Mouse (Mus musculus) erythroid progenitor cell, adult 5-6 weeks (primary cell): ENCODE results near the gene Olfr320. TPM values are rescaled to one million over a fixed set of nuclear protein-coding genes. Genes with fewer than 3 reads are reported as not detected.

ENCODE experiments used
- total RNA-seq, 2 experiments: library from RNA; stranded (forward) in 1 of 2; stranded (reverse) in 1 of 2; fragments of 150-400 nt in 1 of 2; fragments of 186-747, 209-891 nt in 1 of 2; gene quantifications; 2 replicates each; pipeline versions ENCODE4 v1.2.3 to v1.2.4; 2015 to 2017; ENCODE audit warnings: low replicate concordance in 2 of 2

Olfr320 gene
- total RNA-seq, 2 experiments from 2014 or later: not detected

Other genes starting within 250 kb of the Olfr320 start
- not detected in 2 replicates for gene Gm12253, start 248.5 kb upstream of the Olfr320 start, total RNA-seq (2015; ENCODE audit: low replicate concordance)
- gene Gm12253, start 248.5 kb upstream of the Olfr320 start, total RNA-seq (2017; ENCODE audit: low replicate concordance): not detected in 2 replicates
- not detected in 2 replicates for gene Lypd9, start 228.2 kb upstream of the Olfr320 start, total RNA-seq (2015; ENCODE audit: low replicate concordance)
- not detected in 2 replicates for gene Lypd9, start 228.2 kb upstream of the Olfr320 start, total RNA-seq (2017; ENCODE audit: low replicate concordance)
- not detected in 2 replicates for gene Olfr30, start 218.8 kb upstream of the Olfr320 start, total RNA-seq (2015; ENCODE audit: low replicate concordance)
- gene Olfr30, start 218.8 kb upstream of the Olfr320 start, total RNA-seq (2017; ENCODE audit: low replicate concordance): not detected in 2 replicates
- not detected in 2 replicates for gene Olfr332, start 188.5 kb upstream of the Olfr320 start, total RNA-seq (2015; ENCODE audit: low replicate concordance)
- gene Olfr332, start 188.5 kb upstream of the Olfr320 start, total RNA-seq (2017; ENCODE audit: low replicate concordance): not detected in 2 replicates
- not detected in 2 replicates for gene Olfr331, start 178.5 kb upstream of the Olfr320 start, total RNA-seq (2015; ENCODE audit: low replicate concordance)
- gene Olfr331, start 178.5 kb upstream of the Olfr320 start, total RNA-seq (2017; ENCODE audit: low replicate concordance): not detected in 2 replicates
- not detected in 2 replicates for gene Olfr330, start 146.3 kb upstream of the Olfr320 start, total RNA-seq (2015; ENCODE audit: low replicate concordance)
- gene Olfr330, start 146.3 kb upstream of the Olfr320 start, total RNA-seq (2017; ENCODE audit: low replicate concordance): not detected in 2 replicates
- gene Olfr329-ps, start 134.7 kb upstream of the Olfr320 start, total RNA-seq (2015; ENCODE audit: low replicate concordance): not detected in 2 replicates
- not detected in 2 replicates for gene Olfr329-ps, start 134.7 kb upstream of the Olfr320 start, total RNA-seq (2017; ENCODE audit: low replicate concordance)
- gene Olfr328, start 125.5 kb upstream of the Olfr320 start, total RNA-seq (2015; ENCODE audit: low replicate concordance): not detected in 2 replicates
- gene Olfr328, start 125.5 kb upstream of the Olfr320 start, total RNA-seq (2017; ENCODE audit: low replicate concordance): not detected in 2 replicates
- gene Olfr224, start 110.5 kb upstream of the Olfr320 start, total RNA-seq (2015; ENCODE audit: low replicate concordance): not detected in 2 replicates
- not detected in 2 replicates for gene Olfr224, start 110.5 kb upstream of the Olfr320 start, total RNA-seq (2017; ENCODE audit: low replicate concordance)
- not detected in 2 replicates for gene Olfr325, start 103.4 kb upstream of the Olfr320 start, total RNA-seq (2015; ENCODE audit: low replicate concordance)
- gene Olfr325, start 103.4 kb upstream of the Olfr320 start, total RNA-seq (2017; ENCODE audit: low replicate concordance): not detected in 2 replicates
- not detected in 2 replicates for gene Olfr324, start 86.0 kb upstream of the Olfr320 start, total RNA-seq (2015; ENCODE audit: low replicate concordance)
- gene Olfr324, start 86.0 kb upstream of the Olfr320 start, total RNA-seq (2017; ENCODE audit: low replicate concordance): not detected in 2 replicates
- not detected in 2 replicates for gene 2210407C18Rik, start 65.0 kb upstream of the Olfr320 start, total RNA-seq (2015; ENCODE audit: low replicate concordance)
- gene 2210407C18Rik, start 65.0 kb upstream of the Olfr320 start, total RNA-seq (2017; ENCODE audit: low replicate concordance): not detected in 2 replicates
- not detected in 2 replicates for gene Olfr323, start 50.6 kb upstream of the Olfr320 start, total RNA-seq (2015; ENCODE audit: low replicate concordance)
- not detected in 2 replicates for gene Olfr323, start 50.6 kb upstream of the Olfr320 start, total RNA-seq (2017; ENCODE audit: low replicate concordance)
- 56.9 and 65.4 TPM in 2 replicates for gene Trim58, start 40.6 kb upstream of the Olfr320 start, total RNA-seq (2015; ENCODE audit: low replicate concordance)
- gene Trim58, start 40.6 kb upstream of the Olfr320 start, total RNA-seq (2017; ENCODE audit: low replicate concordance): 45.0 and 61.1 TPM in 2 replicates
- 0.42 TPM in 1 of 2 replicates, not detected in the other for gene Olfr322, start 22.3 kb upstream of the Olfr320 start, total RNA-seq (2015; ENCODE audit: low replicate concordance)
- gene Olfr322, start 22.3 kb upstream of the Olfr320 start, total RNA-seq (2017; ENCODE audit: low replicate concordance): 0.77 and 1.9 TPM in 2 replicates
- gene Olfr319, start 18.1 kb downstream of the Olfr320 start, total RNA-seq (2015; ENCODE audit: low replicate concordance): not detected in 2 replicates
- gene Olfr319, start 18.1 kb downstream of the Olfr320 start, total RNA-seq (2017; ENCODE audit: low replicate concordance): not detected in 2 replicates
- gene Olfr318, start 42.9 kb downstream of the Olfr320 start, total RNA-seq (2015; ENCODE audit: low replicate concordance): not detected in 2 replicates
- gene Olfr318, start 42.9 kb downstream of the Olfr320 start, total RNA-seq (2017; ENCODE audit: low replicate concordance): not detected in 2 replicates
- gene Olfr317, start 58.1 kb downstream of the Olfr320 start, total RNA-seq (2015; ENCODE audit: low replicate concordance): not detected in 2 replicates
- gene Olfr317, start 58.1 kb downstream of the Olfr320 start, total RNA-seq (2017; ENCODE audit: low replicate concordance): not detected in 2 replicates
- not detected in 2 replicates for gene Olfr316, start 71.6 kb downstream of the Olfr320 start, total RNA-seq (2015; ENCODE audit: low replicate concordance)
- gene Olfr316, start 71.6 kb downstream of the Olfr320 start, total RNA-seq (2017; ENCODE audit: low replicate concordance): not detected in 2 replicates
- gene Olfr315, start 92.1 kb downstream of the Olfr320 start, total RNA-seq (2015; ENCODE audit: low replicate concordance): not detected in 2 replicates
- gene Olfr315, start 92.1 kb downstream of the Olfr320 start, total RNA-seq (2017; ENCODE audit: low replicate concordance): not detected in 2 replicates
- not detected in 2 replicates for gene Olfr314, start 101.9 kb downstream of the Olfr320 start, total RNA-seq (2015; ENCODE audit: low replicate concordance)
- not detected in 2 replicates for gene Olfr314, start 101.9 kb downstream of the Olfr320 start, total RNA-seq (2017; ENCODE audit: low replicate concordance)
- not detected in 2 replicates for gene Fam183b, start 120.9 kb downstream of the Olfr320 start, total RNA-seq (2015; ENCODE audit: low replicate concordance)
- not detected in 2 replicates for gene Fam183b, start 120.9 kb downstream of the Olfr320 start, total RNA-seq (2017; ENCODE audit: low replicate concordance)
- gene Olfr313, start 133.9 kb downstream of the Olfr320 start, total RNA-seq (2015; ENCODE audit: low replicate concordance): not detected in 2 replicates
- gene Olfr313, start 133.9 kb downstream of the Olfr320 start, total RNA-seq (2017; ENCODE audit: low replicate concordance): not detected in 2 replicates
- gene Olfr312, start 148.1 kb downstream of the Olfr320 start, total RNA-seq (2015; ENCODE audit: low replicate concordance): not detected in 2 replicates
- not detected in 2 replicates for gene Olfr312, start 148.1 kb downstream of the Olfr320 start, total RNA-seq (2017; ENCODE audit: low replicate concordance)
- not detected in 2 replicates for gene Olfr311, start 158.2 kb downstream of the Olfr320 start, total RNA-seq (2015; ENCODE audit: low replicate concordance)
- not detected in 2 replicates for gene Olfr311, start 158.2 kb downstream of the Olfr320 start, total RNA-seq (2017; ENCODE audit: low replicate concordance)
- 11.5 and 13.4 TPM in 2 replicates for gene Gm12258, start 166.1 kb downstream of the Olfr320 start, total RNA-seq (2015; ENCODE audit: low replicate concordance)
- gene Gm12258, start 166.1 kb downstream of the Olfr320 start, total RNA-seq (2017; ENCODE audit: low replicate concordance): 11.0 and 32.9 TPM in 2 replicates
- gene 2810021J22Rik, start 186.1 kb downstream of the Olfr320 start, total RNA-seq (2015; ENCODE audit: low replicate concordance): 4.3 and 11.3 TPM in 2 replicates
- gene 2810021J22Rik, start 186.1 kb downstream of the Olfr320 start, total RNA-seq (2017; ENCODE audit: low replicate concordance): 2.7 and 3.9 TPM in 2 replicates
- gene Zfp39, start 223.1 kb downstream of the Olfr320 start, total RNA-seq (2015; ENCODE audit: low replicate concordance): 79.2 and 83.3 TPM in 2 replicates
- gene Zfp39, start 223.1 kb downstream of the Olfr320 start, total RNA-seq (2017; ENCODE audit: low replicate concordance): 44.4 and 49.4 TPM in 2 replicates
- gene Btnl10, start 236.8 kb downstream of the Olfr320 start, total RNA-seq (2015; ENCODE audit: low replicate concordance): 407 and 422 TPM in 2 replicates
- 484 and 553 TPM in 2 replicates for gene Btnl10, start 236.8 kb downstream of the Olfr320 start, total RNA-seq (2017; ENCODE audit: low replicate concordance)